Mouse (Mus musculus) spleen, postnatal 4 days (tissue): Measurements from ENCODE around the gene Tprn.

Source experiments
- DNase-seq, 2 experiments: peaks; one replicate each; pipeline ENCODE4 v3.0.0; 2022; ENCODE audit warnings: low spot score in 2 of 2

Tprn gene

DNA sequence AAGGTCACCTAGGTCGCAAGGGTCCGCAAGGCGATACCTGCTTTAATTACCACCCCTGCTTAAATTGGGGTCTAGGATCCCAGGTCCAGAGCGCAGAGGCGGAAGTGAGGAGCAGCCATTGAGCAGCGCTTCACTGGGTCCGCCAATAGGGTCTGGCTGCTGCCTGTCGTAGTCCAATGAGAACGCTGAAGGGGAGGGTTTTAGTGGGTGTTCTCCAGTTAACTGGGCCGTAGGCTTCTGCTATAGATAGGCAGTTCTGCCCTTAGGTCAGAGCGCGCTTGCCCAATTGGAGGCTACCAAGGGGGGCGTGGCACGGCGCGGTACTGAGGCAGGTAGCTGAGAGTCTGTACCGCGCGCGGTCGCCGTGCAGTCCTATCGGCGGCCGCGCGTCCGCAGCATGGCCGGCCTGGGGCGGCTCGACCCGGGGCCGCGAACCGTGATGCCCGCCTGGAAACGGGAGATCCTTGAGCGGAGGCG lies at the start of gene Tprn:
Tprn (plus strand) TSS at position 328 of the 477 bp plus-strand sequence.
- peak; percentile 96 for DNase-seq

DNA sequence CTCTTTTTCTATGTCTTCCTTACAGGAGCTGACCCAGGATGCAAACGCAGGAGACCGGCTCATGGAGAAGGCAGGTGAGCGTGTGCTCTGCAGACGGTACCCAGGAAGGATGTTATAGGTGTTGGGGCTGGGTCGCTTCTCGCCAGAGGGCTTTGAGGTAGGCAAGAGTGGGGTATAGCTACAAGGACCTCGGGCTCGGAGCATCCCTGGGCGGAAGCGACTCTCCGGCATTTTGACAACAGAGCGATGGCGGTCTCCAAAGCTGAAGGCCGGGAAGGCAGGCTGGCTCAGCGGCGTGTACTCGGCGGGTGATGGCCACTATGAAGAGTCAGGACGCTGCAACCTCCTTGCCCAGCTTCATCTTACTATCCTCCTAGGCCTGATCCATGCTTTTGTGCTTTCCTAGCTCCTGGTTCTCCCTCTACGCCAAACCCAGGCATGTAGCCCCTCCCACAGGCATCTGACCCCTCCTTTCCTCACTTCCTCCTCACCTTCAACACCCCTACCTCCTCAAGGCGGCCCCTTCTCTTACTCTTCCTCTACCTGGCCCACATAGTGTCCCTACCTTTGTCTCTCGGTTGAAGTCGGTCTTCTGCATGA lies 49.1 kb upstream of the Tprn start:
- no peak for DNase-seq

DNA sequence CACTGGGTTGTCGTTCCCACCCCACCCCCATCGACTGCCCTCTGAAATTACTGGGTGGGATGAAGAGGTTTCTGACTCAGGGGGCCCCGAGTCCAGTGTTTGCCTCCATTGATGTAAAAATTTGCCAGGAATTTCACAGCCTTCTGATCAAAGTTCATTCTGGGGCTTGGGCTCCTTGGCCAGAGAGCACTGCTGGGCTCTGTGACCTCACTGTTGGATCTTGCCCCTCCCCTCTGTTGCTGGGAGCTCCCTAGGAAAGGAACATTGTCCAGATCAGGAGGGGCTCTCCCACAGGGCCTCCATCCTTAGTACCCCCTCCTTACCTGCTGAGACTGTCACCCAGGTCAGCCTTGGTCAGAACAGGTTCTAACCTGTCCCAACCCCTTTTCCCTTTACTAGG lies 48.0 kb upstream of the Tprn start, which contains the start of gene Stpg3:
Stpg3 (minus strand) TSS at position 194 of the 400 bp plus-strand sequence.
- no peak for DNase-seq

DNA sequence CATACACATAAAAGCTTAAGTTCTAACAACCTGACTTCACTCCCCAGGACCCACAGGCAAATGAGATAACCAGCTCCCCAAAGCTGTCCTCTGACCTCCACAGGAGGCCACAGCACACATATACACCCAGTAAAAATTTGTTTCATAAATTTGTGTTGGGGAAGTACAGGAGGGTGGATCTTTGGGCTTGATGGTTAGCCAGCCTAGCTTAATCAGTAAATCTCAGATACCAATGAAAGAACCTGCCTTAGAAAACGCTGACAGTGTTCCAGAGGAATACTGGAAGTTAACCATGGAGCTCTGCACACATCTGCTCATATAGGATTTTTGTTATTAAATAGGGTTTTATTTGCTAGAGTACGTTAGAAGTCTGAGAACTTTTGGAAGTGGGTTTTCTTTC lies 44.8 kb upstream of the Tprn start:
- DNase-seq, result no peak

DNA sequence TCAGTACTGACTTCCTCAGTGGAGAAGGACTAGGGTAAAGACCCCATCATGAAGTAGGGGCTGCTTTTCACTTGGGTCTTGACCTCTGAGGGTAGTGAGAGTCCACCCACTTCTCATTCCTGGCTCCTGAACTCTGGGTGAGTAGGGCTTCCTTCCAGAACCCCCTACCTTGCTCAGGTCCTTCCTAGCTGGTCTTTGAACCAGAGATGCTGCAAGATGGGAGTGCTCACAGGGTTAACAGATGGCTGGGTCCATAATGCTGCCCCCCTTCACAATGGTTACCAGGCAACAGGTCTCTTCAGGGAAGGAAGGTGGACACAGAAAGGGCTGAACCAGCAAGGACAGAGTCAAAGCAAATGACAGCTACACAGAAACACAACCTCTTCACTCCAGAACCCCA lies 44.0 kb upstream of the Tprn start, which contains the start of gene Fam166a:
Fam166a (plus strand) TSS at position 301 of the 400 bp plus-strand sequence.
- no peak for DNase-seq

DNA sequence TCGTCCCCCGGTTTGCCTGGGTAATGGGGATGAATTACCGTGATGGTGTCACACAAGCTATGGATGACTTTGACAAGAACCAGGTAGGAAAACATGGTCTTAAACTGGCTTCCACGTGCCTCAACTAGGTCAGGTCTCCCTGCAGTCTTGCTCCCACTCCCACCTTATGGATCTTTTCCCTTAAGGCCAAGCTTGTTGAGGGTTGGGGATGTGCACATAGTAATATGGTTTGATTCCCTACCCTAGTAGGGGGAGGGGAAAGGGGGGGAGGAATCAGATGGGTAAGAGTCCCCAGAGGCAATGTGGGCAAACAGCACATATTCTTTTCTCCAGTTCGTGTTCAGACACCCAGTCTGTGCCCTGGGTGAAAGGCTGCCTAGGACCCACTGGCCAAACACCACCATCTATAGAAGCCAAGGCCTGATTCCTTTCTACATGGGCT lies 41.1 kb upstream of the Tprn start:
- no peak for DNase-seq

DNA sequence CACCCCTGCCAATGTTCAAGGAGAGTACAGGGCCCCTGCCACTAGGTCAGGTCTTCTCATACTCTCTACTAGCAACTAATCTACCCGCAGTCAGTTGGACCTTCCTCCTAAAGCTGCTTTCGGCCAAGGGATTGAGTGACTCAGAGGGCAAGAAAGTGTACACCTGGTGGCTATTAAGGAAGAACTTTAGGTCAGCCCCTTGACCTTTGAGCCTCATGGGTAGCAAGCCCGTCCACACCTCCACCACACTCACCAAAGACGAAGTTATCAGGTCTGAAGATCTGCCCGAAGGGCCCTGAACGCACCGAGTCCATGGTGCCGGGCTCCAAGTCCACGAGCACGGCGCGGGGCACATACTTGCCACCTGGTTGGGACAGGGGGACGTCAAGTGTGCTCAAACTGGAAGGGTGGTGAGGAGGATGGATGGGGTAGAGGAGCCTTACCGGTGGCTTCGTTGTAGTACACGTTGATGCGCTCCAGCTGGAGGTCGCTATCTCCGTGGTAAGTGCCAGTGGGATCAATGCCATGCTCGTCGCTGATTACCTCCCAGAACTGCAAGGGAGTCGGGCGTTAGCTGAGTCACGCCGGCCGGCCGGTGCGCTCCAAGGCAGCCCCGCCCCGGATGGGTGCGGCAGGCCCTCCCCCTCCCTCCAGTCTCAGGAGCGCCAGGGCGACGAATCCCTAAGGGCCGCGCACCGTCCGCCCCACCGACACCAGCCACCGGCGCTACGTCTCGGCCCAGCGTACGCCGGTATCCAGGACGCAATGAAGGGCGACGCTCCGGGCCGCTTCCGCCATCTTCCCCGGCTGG lies 38.5 kb upstream of the Tprn start:
- peak; percentile 93 to 95 for DNase-seq

DNA sequence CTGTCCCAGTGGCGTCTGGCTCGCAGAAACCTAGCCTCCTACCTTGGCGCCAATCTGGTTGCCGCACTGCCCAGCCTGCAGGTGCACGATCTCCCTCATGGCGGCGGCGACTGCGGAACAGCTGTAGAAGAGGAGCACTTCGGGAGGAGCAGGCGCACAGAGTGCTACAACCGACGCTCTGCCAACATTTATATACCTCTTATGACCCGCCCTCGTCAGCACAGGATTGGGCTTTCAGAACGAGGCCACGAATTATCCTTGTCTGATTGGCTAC lies 38.0 kb upstream of the Tprn start, which contains the start of gene Tubb4b:
Tubb4b (minus strand) TSS at position 211 of the 274 bp plus-strand sequence.
- DNase-seq, result no peak

DNA sequence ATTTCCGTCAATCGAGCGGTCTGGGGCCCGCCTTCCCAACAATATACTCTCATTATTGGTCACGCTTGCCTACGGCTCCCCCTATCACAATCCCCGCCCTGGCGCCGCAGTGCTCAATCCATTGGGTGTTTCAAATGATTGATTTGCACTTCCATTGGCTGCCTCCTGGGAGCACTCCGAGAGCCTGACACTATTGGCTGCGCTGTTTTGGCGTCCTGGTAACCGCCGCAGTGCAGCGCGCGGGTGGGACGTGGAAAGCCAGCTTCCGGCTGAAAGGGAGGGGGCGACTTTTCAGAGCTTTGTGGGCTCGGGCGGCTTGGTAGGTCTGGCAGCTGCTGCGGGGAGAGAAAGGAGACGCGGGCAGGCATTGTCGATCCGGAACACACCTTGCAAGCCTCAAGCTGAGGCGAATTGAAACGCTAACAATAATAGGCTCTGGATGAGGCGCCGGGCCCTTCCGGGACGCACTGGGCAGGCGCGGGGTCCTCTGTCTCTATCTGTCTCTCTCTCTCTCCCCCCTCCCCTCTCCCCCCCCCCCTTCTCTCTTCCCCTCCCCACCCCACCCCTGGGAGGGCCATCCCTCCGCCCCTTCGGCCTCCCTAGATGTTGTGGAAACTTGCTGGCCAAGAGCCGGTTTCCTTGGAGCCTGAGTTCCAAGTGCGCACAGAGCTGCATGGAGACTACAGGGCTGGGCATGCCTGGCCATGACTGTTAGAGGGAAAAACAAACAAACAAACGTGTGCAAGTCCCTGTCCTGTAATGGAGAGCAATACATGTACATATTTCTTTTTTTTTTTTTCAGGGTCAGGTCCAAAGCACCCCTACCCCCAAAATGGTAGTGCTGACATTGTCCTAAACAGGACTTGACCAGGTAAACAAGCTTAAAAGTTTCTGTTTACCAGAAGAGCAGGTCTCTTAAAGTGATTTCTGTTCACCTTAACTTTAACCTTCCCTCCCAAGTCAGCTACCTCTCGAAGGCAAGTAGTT lies 37.4 kb upstream of the Tprn start:
- DNase-seq, result peak; percentile 96 to 98

DNA sequence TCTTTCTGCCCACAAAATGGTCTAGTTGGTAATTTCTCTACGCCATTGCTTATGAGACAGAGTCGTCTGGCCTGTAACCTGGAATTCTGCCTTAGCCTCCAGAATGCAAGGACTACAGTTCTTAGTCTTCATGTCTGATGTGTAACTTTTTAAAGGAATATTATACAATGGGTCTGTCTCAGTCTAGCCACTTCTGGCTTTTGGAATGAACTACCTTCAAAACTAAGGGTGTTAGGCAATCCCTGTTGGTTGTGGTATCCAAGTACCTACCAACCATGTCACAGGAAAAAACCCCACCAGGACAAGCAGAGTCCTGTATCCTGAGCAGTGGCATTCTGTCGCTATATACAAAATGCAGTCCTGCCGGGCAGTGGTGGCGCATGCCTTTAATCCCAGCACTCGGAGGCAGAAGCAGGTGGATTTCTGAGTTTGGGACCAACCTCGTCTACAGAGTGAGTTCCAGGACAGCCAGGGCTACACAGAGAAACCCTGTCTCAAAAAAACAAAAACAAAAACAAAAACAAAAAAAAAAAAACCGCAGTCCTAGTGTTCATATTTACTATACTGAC lies 36.5 kb upstream of the Tprn start:
- DNase-seq, result no peak

DNA sequence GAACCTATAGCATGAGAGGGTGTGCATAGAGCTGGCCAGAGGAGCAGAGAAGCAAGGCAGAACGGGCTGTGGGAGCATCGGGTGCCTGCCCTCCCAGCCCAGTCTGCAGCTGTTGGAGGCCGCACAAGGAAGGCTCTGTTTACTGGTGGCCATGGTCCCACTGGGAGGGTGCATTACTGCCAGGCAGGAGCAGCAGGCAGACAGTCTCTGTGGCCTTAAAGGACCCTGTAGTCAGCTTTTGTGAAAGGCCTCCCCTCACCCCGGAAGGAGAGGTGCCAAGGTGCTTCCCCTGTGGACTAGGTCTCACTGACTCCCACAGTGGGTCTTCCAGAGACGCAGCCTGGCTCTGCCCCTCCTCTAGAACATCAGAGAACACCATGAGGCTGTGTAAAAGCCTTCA lies 35.6 kb upstream of the Tprn start:
- no peak for DNase-seq

DNA sequence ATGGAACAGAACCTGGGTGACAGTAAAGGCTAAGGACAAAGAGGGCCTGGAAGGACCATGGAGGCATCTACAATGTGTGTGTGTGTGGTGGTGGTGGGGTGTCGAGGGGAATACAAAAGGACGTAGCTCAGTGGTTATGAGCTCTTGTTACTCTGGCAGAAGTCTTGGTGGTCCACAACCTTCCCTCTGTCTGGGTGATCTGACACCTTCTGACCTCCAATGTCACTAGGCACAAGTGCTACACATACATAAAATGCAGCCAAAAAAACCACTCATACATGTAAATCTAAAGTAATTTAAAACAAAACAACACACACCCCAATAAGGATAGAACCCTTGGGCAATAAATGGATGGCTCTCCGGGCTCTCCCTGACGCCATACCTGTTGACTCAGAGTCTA lies 35.0 kb upstream of the Tprn start:
- DNase-seq, result no peak

DNA sequence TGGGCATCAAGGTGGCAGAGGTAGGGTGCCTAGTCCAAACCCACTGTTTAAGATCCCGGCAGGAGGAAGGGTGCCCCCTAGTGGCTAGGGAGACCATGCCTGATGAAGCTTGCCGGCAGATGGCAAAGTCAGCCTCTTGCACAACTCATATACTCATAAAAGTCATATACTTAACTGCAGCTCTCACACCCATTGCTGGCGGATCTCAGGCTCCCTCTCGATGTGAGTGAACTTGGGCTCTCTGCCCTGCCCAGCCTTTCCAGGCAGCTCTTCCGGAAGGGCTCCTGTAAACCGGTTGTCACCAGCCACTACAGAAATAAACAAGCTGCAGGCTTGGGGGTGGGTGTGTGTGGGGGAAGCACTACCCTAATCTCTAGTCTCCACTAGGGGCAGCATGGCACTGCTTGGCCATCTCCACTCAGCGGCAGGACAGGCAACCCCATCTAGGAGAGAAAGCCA lies 34.0 kb upstream of the Tprn start:
- DNase-seq, result peak; percentile 91 to 97

DNA sequence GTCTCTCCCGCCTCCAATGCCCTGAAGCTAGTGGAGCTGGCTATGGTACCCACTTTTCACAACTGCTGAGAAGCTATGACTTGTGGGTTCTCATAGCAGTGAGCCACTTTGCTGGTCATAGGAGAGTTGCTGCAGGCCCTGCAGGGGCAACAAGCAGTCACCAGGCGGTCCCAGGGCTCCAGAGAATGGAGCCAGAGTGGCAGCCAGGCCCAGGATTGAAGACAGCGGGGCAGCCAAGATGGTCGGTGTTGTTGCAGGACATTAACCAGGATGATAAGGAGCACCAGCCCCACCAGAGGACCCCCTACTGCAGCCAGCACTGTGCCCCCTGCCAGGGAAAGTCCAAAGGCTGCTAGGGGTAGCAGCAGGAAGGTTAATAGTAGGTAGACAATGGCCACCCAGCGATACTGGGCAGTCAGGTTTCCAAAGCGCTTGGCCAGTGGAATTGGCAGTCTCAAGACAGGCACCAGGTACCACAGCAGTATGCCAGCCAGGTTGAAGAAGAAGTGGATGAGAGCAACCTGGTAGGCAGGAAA lies 33.4 kb upstream of the Tprn start:
- no peak for DNase-seq

DNA sequence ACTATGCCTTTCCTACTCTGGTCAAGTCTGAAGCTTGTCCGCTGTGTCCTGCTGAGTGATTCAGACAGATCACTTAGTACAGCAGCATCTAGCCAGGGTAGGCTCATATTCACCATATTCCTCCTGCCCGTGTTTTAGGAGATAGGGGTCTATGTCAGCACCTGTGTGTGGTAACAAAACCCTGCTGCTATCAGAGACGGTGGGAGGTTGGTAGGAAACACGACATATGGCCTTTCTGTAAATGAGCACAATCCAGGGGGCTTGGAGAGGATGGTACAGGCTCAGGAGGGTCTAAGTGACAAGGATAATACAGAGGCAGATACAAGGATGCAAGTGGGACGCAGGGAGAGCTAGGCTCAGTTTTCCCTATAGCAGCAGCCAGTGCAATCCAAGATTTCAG lies 32.8 kb upstream of the Tprn start:
- no peak for DNase-seq

DNA sequence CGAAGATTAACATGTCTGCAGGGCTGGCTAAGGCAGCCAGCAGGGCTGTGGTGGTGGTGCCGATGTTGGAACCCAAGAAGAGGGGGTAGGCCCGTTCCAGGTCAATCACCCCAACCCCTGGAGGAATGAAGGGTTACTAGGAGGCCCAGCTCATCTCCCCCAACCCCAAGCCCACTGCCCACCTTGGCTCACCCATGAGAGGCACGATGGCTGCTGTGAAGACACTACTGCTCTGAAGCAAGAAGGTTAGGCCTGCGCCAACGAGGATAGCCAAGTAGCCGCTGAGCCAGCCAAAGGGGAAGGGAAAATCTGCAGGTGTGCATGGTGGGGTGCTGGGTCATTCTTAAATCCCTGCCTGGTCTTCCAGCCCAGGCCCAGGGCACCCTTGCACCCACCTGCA lies 31.8 kb upstream of the Tprn start:
- no peak for DNase-seq

DNA sequence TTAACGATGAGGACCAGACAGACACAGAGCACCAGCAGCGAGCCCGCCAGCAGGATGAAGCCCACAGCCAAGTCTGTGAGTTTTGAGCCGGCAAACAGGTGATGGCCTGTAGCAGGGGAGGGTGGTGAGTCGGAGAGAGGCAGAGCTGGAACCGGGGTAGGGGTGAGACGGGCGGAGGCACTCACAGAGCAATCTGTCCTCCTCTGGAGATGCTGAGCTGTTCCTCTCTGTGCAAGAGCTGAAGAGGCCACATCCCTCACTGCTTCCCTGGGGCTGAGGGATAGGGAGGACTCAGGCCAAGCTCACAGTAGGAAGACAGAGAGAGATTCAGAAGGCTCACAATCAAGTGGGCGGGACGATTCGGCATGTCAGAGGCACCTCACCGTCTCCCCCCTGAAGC lies 31.4 kb upstream of the Tprn start:
- no peak for DNase-seq

DNA sequence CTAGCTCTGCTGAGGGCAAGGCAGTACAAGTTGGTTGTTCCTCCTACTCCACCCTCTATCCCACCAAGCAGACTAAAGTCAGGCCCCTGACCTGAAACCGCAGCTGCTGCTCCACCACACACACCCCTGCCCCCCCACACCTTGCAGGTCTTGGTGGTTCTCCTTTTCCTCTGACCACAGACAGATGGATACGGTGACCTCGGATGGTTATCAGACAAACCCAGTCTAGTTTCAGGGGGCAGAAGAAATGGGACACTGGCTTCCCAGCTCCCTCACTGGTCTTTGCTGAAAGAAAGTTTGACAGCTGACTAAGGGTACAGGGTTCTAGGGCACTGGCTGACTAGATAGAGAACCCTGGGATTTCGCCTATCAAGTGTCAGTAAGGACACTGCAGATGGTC lies 29.0 kb upstream of the Tprn start:
- DNase-seq, result no peak

DNA sequence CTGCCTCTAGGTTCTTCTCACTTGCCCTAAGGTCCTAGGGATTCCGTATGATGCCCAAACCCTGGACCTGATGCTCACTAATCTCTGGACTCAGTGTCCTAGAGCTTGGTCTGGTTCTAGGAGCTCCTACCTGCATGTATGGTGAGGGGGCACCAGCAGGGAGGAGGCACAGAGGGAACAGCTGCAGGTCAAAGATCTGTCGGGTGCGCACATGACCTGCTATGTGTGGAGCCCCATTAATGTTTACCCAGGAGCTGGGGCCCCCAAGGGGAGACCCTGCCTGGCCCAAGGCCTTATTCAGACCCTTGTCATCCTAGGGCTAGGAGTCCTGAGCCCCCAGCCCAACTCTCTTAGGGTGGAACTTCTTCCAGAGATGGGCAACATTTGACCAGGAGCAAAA lies 28.4 kb upstream of the Tprn start, which contains the start of gene Slc34a3:
Slc34a3 (minus strand) TSS at position 315 of the 400 bp plus-strand sequence.
- no peak for DNase-seq

DNA sequence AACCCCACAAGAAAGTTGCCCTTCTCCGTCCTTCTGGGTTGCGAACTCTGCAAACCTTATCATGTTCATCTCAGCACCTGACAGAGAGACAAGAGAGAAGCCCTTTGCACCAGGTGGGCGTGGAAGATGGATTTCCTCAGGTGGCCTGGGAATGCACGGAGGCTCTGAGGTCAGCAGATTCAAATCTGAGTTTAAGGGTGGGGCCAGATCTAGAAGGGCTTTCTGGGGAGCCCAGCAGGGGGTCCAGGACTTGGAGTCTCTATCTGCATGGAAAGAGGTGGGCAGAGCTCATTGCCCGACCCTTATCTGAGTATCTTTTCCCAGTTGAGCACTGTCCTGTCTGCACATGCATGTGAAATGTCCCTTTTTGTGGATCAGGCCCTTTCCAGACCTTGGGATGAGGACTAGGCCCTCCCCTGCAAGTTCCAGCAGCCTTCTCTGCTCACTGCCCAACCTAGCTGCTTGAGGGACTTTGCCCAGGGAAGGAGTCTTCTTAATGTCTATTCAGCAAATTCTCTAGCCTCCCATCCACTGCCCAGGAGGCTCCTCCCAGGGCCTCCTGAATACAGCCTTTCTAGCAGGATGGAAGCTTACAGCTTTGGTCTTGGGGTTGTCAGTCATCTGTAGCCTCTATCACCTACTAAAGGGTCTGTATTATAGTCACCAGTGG lies 27.7 kb upstream of the Tprn start:
- DNase-seq, result no peak

DNA sequence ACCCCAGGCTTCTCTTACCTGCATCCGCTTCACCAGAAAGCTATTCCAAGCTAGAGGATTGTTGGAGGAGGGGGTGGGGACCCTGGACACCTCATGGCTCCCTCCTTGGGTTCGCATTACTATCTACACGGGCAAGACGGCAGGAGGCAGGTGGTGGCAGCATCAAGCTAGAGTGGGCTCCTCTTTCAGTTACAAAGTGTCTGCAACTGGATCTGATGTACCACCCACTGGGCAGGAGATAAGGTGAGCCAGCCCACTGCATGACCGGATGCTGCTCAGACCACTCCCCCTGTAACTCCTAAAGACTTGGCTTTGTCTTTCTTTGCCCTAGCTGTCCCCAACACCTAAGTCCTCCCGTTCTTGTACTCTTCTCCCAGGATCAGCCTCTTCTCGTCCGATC lies 25.8 kb upstream of the Tprn start, which contains the start of gene Rnf224:
Rnf224 (minus strand) TSS at position 174 of the 400 bp plus-strand sequence.
- DNase-seq, result no peak
